11 mouse cellular contexts compared by ENCODE assay signal in the genomic region with DNA sequence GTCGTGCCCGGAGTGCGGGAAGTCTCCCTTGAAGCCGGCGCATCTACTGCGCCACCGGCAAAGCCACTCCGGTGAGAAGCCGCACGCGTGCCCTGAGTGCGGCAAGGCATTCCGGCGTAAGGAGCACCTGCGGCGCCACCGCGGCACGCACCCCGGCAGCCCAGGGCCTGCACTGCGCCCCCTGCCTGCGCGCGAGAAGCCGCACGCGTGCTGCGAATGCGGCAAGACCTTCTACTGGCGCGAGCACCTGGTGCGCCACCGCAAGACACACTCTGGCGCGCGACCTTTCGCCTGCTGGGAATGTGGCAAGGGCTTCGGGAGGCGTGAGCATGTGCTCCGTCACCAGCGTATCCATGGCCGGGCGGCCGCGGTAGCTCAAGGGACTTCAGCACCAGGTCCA. TPM values are rescaled to one million over a fixed set of nuclear protein-coding genes. Genes with fewer than 3 reads are reported as not detected.
DNase-seq lines count a peak whose midpoint lies in the region; ATAC-seq lines count a peak whose summit lies in the region.
"Had no signal": no experiment of that assay in that cellular context is flagged by ENCODE, and none has a peak within 500 bp of the region (broad histone marks: within the 10 kb centered on the region; RNA-seq: fewer than 3 reads in every experiment).

No protein-coding gene starts in this region.

- H3K27me3 ChIP-seq in limb, embryonic 11.5 days (ENCODE audit: control insufficient read depth, insufficient read depth, low read length): no peaks in the 10 kb centered on the region
- H3K27me3 ChIP-seq: lung, embryonic 15.5 days had no signal

- 0 out of 2 replicates have a peak, but pooled peaks cover 2% of the 10 kb centered on the region for H3K9me3 ChIP-seq in limb, embryonic 11.5 days (ENCODE audit: control insufficient read depth, low read length)
- H3K9me3 ChIP-seq: lung, embryonic 15.5 days had no signal

- peaks cover 14% of the 10 kb centered on the region for H3K36me3 ChIP-seq in limb, embryonic 11.5 days (ENCODE audit: control insufficient read depth, insufficient read depth, low read length)

- H3K4me2 ChIP-seq in limb, embryonic 11.5 days (ENCODE audit: low read depth, severe bottlenecking): no peak overlapping the region
- H3K4me2 ChIP-seq: lung, embryonic 15.5 days had no signal

- peak; percentile 33 for DNase-seq in embryo, embryonic 10 days (ENCODE audit: low spot score)
- DNase-seq in embryo, embryonic 10.5 days (ENCODE audit: low spot score): no peak
- DNase-seq in kidney, adult 11 months: peak; percentile 57
- DNase-seq in kidney, postnatal 10 days: no peak
- peak; percentile 69 for DNase-seq in cerebellum, adult 9-11 months
- peak; percentile 28 for DNase-seq in limb, embryonic 11.5 days (ENCODE audit: low spot score)
- no peak for DNase-seq in Muller cell, postnatal 12 days (ENCODE audit: inconsistent ontology term)
- DNase-seq in frontal cortex, postnatal 10 days (ENCODE audit: low spot score in 2 of 2): no peak
- DNase-seq: gastrocnemius, postnatal 14 days had no signal

- ATAC-seq in limb, embryonic 11.5 days (ENCODE audit: insufficient number of reproducible peaks, low FRiP score, low TSS enrichment, low read depth): no peak

- no peak overlapping the region for H3K4me3 ChIP-seq in limb, embryonic 11.5 days (ENCODE audit: low read depth, low read length)
- H3K4me3 ChIP-seq: lung, embryonic 15.5 days had no signal

- WGBS in limb, embryonic 11.5 days: 32% methylated on average over 43 of the region's 45 CpGs

- no peak overlapping the region for H3K27ac ChIP-seq in limb, embryonic 11.5 days (replicated peaks; ENCODE audit: low read depth, low read length)
- H3K27ac ChIP-seq: lung, embryonic 15.5 days had no signal

- no peak overlapping the region for H3K9ac ChIP-seq in limb, embryonic 11.5 days (ENCODE audit: low read length)
- H3K9ac ChIP-seq: lung, embryonic 15.5 days had no signal

- H3K4me1 ChIP-seq in limb, embryonic 11.5 days (ENCODE audit: control insufficient read depth, insufficient read depth, low read length): no peaks in the 10 kb centered on the region
- H3K4me1 ChIP-seq: lung, embryonic 15.5 days had no signal

RNA-seq across cellular contexts. Expression of a gene that starts 7.3 kb away (rescaled TPM):
- polyA plus RNA-seq in limb, embryonic 11.5 days (2014; fragmentation: Nextera tagmentation; extraction: Ambion mirVana): not detected in 2 replicates
- polyA plus RNA-seq: embryonic facial prominence, embryonic 11.5 days; lung, embryonic 15.5 days had no signal

RNA-seq across cellular contexts. Expression of a gene that starts 17.5 kb away (rescaled TPM):
- polyA plus RNA-seq in limb, embryonic 11.5 days (2014; fragmentation: Nextera tagmentation; extraction: Ambion mirVana): 71.6 and 79.7 TPM in 2 replicates

RNA-seq across cellular contexts. Expression of a gene that starts 32.5 kb away (rescaled TPM):
- not detected in 2 replicates for polyA plus RNA-seq in limb, embryonic 11.5 days (2014; fragmentation: Nextera tagmentation; extraction: Ambion mirVana)
- polyA plus RNA-seq: embryonic facial prominence, embryonic 11.5 days; lung, embryonic 15.5 days had no signal

RNA-seq across cellular contexts. Expression of a gene that starts 33.7 kb away (rescaled TPM):
- polyA plus RNA-seq in limb, embryonic 11.5 days (2014; fragmentation: Nextera tagmentation; extraction: Ambion mirVana): 13.2 and 14.7 TPM in 2 replicates

Comparison
In these comparisons a context has a peak if more than half of its experiments do, and no peak if none do; other contexts are left out.
1. DNase-seq: peak in embryo, embryonic 10 days (single experiment), kidney, adult 11 months (single experiment), cerebellum, adult 9-11 months (single experiment) and limb, embryonic 11.5 days (single experiment); none in embryo, embryonic 10.5 days (single experiment), kidney, postnatal 10 days (single experiment), Muller cell, postnatal 12 days (single experiment) and frontal cortex, postnatal 10 days (0 of 2).